Mouse (Mus musculus) neutrophil, adult 5-6 weeks (primary cell): ENCODE results near the gene Hoxd8. TPM values are rescaled to one million over a fixed set of nuclear protein-coding genes. Genes with fewer than 3 reads are reported as not detected.

ENCODE experiments used
- total RNA-seq: library from RNA; stranded (forward); fragments of 200-1000 nt; gene quantifications from 2 replicates; pipeline ENCODE4 v1.2.3, GENCODE M21; 2017

The Hoxd8 gene
- total RNA-seq, 1 experiment from 2014 or later, result not detected

Other genes starting within 250 kb of the Hoxd8 start
- 43.8 and 51.8 TPM in 2 replicates for gene Lnpk, start 125.2 kb upstream of the Hoxd8 start, total RNA-seq
- not detected in 2 replicates for gene Evx2, start 45.1 kb upstream of the Hoxd8 start, total RNA-seq
- not detected in 2 replicates for gene Hoxd13, start 36.3 kb upstream of the Hoxd8 start, total RNA-seq
- gene Hoxd12, start 29.6 kb upstream of the Hoxd8 start, total RNA-seq, result not detected in 2 replicates
- not detected in 2 replicates for gene Hoxd11, start 25.1 kb upstream of the Hoxd8 start, total RNA-seq
- not detected in 2 replicates for gene Hoxd10, start 12.7 kb upstream of the Hoxd8 start, total RNA-seq
- not detected in 2 replicates for gene Hoxd9, start 6.9 kb upstream of the Hoxd8 start, total RNA-seq
- not detected in 2 replicates for gene Hoxd3, start 7.3 kb downstream of the Hoxd8 start, total RNA-seq
- gene Hoxd4, start 7.3 kb downstream of the Hoxd8 start, total RNA-seq, result not detected in 2 replicates
- gene Gm28230, start 22.1 kb downstream of the Hoxd8 start, total RNA-seq, result not detected in 2 replicates
- gene Hoxd1, start 58.4 kb downstream of the Hoxd8 start, total RNA-seq, result not detected in 2 replicates
- 15.8 and 19.8 TPM in 2 replicates for gene Mtx2, start 121.2 kb downstream of the Hoxd8 start, total RNA-seq